Mouse (Mus musculus): ENCODE data around the gene Wdr34. TPM values are rescaled to one million over a fixed set of nuclear protein-coding genes. Genes with fewer than 3 reads are reported as not detected.

Gene Wdr34
- polyA plus RNA-seq (2012; rRNA removed), result 71.2 and 77.7 TPM in 2 replicates

DNA sequence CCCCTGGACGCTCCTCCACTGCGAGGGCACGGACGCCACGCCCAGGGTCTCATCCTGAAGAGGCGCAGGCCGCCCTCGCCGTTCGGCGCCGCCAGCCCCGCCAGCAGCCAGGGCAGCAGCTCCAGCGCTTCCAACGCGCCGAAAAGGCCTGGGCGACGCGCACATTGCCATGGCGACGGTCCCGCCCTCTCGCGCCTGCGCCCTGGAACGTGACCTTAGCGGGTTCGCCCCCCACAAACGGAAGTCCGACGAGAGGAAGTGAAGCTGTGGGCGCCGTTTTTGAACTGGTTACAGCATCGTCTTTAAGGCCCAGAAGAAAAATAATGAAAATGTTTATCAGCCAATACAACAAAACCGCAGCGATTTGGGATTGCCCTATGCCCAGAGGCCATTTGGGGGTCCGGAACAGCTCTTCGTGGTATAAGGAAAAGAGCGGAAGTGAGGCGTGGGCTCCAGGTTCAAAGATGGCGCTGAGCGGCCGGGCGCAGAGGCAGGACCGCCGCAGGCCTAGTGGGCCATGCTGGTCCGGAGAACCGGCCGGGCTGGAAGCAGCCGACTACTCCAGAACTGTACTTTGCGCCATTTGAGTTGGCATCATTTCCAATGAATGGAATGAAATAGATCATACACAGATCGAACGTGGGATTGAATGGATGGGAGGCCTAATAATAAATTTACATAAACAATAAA lies at the start of gene Wdr34:
TSS of gene Wdr34 (minus strand) at position 183 of the 690 bp plus-strand sequence.
- peak; percentile 99 for DNase-seq (ENCODE audit: low read depth)
- TF ChIP-seq CTCF (IDR thresholded peaks at IDR 0.05; ENCODE audit: borderline replicate concordance, extremely low read depth, insufficient read depth, insufficient read length) (no peak), POLR2A (IDR thresholded peaks at IDR 0.05; ENCODE audit: borderline replicate concordance, extremely low read depth, insufficient read depth, insufficient read length, poor library complexity, severe bottlenecking) (peak; percentile 85)

DNA sequence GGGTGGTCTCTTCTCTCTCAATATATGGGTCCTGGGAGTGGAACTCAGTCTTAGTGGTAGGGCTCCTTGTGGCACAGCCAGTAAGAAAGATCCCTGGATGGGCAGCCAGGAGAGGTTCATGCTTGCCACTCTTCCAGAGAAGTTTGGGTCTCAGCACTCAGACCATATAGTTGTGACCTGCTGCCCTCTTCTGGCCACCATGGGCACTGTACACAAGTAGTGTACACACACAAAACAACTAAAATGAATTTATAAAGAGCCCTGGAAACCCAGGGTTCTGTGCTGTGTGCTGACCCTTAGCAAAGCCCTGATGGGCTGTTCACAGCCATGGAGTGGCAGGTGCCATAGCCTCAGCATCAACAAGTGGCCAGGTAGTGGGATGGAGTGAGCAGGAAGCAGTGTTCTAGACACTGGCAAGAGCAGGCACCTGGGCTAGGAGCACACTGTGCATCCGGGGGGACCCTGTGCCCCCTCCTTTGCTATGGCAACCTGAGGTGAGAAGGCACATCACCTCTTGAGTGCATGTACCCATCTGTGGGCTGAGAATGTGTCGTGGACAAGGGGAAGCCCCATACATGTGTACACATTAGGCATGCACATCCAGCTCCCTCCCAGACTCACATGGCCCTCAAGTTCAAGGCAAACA lies 47.3 kb upstream of the Wdr34 start:
- TF ChIP-seq POLR2A (IDR thresholded peaks at IDR 0.05; ENCODE audit: borderline replicate concordance, extremely low read depth, insufficient read depth, insufficient read length, poor library complexity, severe bottlenecking) (no peak), CTCF (IDR thresholded peaks at IDR 0.05; ENCODE audit: borderline replicate concordance, extremely low read depth, insufficient read depth, insufficient read length) (peak; percentile 65)
- peak; percentile 63 for DNase-seq (ENCODE audit: low read depth)

DNA sequence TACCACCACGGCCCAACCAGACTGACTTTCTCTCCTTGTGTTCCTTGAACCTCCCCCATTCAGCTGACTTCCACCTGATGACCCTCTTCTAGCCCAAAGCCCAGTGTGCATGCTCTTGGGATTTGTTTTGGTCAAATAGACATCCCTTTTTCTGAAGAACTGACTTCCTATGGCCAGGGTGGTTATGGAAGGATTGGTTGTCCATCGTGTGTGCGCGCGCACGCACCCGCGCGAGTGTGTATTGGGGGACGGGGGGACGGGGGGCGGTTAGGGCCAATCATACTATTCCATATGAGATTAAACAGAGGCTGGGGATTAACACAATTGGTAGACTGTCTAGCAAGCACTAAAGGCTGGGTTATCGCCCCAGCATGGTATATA lies 45.5 kb upstream of the Wdr34 start:
- peak; percentile 41 for DNase-seq (ENCODE audit: low read depth)
- TF ChIP-seq POLR2A (IDR thresholded peaks at IDR 0.05; ENCODE audit: borderline replicate concordance, extremely low read depth, insufficient read depth, insufficient read length, poor library complexity, severe bottlenecking) (no peak), CTCF (IDR thresholded peaks at IDR 0.05; ENCODE audit: borderline replicate concordance, extremely low read depth, insufficient read depth, insufficient read length) (no peak)

DNA sequence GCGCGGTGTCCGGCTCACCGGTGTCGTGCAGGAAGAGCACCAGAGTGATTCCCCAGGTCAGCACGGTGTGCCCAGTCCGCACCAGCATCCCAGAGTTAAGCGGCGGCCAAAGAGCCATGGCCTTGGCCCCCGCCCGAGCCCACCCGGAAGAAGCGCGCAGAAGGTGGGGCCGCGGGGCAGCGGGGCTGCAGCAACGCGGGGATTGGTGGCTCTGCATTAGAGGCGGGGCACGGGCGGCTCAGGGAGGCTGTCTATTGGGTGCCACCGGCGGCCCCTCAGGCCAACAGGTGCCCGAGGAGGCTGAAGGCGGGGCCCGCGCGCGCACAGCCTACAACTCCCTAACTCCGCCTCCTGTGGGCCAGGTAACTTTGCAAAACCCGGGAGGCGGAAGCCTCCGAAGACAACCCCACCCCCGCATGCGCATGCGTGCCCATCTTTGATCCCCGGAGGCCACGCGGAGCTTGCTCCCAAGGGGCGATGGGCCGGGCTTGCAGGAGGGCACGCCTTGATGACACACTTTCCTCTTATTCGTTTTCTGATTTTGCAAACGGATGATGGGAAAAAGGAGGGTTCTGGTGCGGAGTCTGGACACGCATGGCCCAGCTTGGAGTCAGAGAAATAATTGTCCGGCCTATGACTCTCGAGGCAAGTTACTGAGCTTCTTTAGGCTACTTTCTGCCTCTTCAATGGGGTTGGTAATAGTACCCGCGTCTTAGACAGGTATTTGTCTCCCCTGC lies 45.0 kb upstream of the Wdr34 start, which contains the start of gene Zdhhc12:
TSS of gene Zdhhc12 (minus strand) at position 178 of the 737 bp plus-strand sequence.
- DNase-seq (ENCODE audit: low read depth), result peak; percentile 98
- TF ChIP-seq CTCF (IDR thresholded peaks at IDR 0.05; ENCODE audit: borderline replicate concordance, extremely low read depth, insufficient read depth, insufficient read length) (no peak), POLR2A (IDR thresholded peaks at IDR 0.05; ENCODE audit: borderline replicate concordance, extremely low read depth, insufficient read depth, insufficient read length, poor library complexity, severe bottlenecking) (peak; percentile 35; the same call in 1 of the 2 replicates)

DNA sequence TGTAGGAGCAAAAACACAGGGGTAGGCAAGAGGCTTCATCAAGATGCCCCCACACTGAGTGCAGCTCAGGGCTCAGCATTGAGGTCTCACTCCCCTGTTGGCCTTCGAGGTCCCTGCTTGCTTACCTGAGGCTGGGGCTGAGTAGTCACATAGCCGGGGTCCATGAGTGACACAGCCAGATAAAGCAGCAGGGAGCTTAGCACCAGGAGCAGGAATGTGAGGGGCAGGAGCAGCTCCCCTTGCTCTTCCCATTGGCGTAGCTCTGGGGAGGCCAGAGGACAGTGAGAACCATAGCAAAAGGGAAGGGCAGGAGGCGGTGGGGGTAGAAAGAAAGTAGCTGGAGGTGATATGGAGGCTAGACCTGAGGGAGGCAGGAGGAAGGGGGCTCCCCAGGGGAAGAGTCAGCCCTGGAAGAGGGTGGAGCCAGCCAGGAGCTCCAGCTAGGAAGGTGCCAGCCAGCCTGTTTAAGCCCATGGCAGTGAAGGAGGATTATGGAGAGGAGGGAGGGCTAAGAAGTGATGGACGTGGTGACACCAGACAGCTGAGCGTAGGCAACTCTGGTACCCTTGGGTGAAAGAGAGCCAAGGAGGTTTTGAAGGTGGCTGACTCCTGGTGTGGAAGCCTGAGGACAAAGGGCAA lies 43.7 kb upstream of the Wdr34 start:
- TF ChIP-seq CTCF (IDR thresholded peaks at IDR 0.05; ENCODE audit: borderline replicate concordance, extremely low read depth, insufficient read depth, insufficient read length), result no peak
- TF ChIP-seq POLR2A (IDR thresholded peaks at IDR 0.05; ENCODE audit: borderline replicate concordance, extremely low read depth, insufficient read depth, insufficient read length, poor library complexity, severe bottlenecking), result no peak

DNA sequence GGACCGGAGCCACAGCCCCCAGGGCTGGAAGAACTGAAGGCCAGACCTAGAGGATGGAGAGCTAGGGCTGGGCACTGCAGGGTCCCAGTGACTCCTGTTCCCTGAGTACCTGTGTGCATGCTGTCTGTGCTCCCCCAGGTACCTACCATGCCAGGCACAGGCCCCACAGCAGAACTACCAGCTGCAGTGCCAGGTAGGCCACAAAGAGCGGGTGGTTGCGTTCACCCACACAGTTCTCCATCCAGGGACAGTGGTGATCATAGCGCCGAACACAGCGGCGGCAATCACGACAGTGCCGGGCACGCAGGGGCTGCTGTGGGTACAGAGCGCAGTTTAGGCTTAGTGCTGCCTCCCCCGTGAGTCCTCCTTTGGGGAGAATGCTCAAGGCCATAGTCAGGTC lies 42.8 kb upstream of the Wdr34 start:
- DNase-seq (ENCODE audit: low read depth), result no peak
- TF ChIP-seq CTCF (IDR thresholded peaks at IDR 0.05; ENCODE audit: borderline replicate concordance, extremely low read depth, insufficient read depth, insufficient read length) (no peak), POLR2A (IDR thresholded peaks at IDR 0.05; ENCODE audit: borderline replicate concordance, extremely low read depth, insufficient read depth, insufficient read length, poor library complexity, severe bottlenecking) (no peak)

More for the DNA sequence above, 43.7 kb upstream of the Wdr34 start:
- DNase-seq (ENCODE audit: low read depth), result no peak

DNA sequence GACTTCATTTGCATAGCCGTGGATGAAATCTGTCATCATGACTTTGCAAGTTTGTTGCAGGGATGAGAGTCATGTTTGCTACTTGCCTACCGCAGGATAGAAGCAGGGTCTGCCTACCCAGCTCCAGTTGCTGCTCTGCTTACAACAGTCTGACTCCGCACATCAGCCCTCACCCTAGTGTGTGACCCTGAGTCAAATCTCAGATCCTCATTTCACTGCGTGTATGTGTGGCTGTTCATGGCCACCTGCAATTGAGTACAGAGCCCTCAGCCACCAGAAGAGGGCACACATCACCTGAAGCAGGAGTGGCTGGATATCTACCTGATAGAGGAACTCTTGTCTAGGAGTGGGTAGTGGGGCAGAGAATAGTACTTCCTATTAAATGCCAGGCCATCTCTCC lies 38.6 kb upstream of the Wdr34 start:
- no peak for DNase-seq (ENCODE audit: low read depth)
- no peak for TF ChIP-seq CTCF (IDR thresholded peaks at IDR 0.05; ENCODE audit: borderline replicate concordance, extremely low read depth, insufficient read depth, insufficient read length)

DNA sequence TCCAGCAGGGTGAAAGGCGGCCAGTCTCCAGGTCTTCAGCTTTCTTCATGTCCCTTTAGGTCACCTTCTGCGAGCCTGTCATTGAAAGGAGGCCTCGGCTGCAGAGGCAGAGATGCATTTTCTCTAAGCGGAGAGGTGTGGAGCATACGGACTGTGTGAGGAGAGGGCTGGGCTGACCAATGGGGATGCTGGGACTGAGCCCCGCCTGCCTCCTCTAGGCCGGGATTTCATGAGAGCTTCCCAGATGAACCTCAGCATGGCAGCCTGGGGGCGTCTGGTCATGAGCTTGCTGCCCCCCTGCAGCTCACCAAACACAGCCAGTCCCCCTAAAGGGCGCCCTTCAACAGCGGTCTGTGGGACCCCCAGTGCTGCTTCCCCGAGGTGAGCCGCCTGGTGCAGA lies 36.0 kb upstream of the Wdr34 start:
- no peak for TF ChIP-seq POLR2A (IDR thresholded peaks at IDR 0.05; ENCODE audit: borderline replicate concordance, extremely low read depth, insufficient read depth, insufficient read length, poor library complexity, severe bottlenecking)
- no peak for TF ChIP-seq CTCF (IDR thresholded peaks at IDR 0.05; ENCODE audit: borderline replicate concordance, extremely low read depth, insufficient read depth, insufficient read length)
- no peak for DNase-seq (ENCODE audit: low read depth)

DNA sequence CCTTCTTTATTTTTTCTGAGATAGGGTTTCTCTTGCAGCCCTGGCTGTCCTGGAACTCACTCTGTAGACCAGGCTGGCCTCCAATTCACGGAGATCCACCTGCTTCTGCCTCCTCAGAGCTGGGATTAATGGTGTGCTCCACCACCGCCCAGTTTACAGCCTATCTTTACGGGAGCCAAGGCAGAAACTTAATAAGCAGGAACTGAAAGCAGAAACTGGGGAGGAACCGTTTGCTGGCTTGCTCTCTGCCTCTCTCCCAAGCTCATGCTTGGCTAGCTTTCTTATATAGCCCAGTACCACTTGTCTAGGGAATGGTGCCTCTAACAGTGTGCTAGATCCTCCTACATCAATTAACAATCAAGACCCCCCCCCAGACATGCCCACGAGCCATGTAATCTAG lies 35.4 kb upstream of the Wdr34 start:
- DNase-seq (ENCODE audit: low read depth), result no peak
- TF ChIP-seq POLR2A (IDR thresholded peaks at IDR 0.05; ENCODE audit: borderline replicate concordance, extremely low read depth, insufficient read depth, insufficient read length, poor library complexity, severe bottlenecking) (no peak), CTCF (IDR thresholded peaks at IDR 0.05; ENCODE audit: borderline replicate concordance, extremely low read depth, insufficient read depth, insufficient read length) (no peak)

DNA sequence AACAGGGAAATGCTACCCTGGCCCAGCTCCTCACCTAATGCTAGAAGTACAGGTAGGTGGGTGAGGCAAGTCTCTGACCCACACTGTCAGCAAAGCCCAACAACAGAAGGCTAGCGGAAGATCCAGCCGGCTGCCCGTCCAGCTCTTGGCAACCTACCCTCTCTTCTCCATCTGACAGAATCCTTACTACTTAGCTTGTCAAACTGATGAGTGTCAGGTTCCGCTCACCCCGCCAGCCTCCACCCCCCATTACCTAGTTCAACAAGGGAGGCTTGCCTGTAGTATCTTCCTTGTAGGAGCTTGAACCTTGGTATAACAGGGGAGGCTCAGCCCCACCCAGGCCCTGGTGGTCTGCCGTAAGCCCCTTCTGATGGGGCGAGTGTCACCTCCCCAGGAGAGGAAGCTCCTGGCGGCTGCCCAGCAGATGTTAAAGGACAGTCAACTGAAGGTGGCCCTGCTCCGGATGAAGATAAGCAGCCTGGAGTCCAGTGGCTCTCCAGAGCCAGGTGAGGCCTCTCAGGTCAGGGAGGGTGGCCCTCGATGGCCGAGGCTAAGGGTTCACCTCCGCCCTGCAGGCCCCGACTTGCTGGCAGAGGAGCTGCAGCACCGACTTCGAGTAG lies 31.6 kb upstream of the Wdr34 start:
- TF ChIP-seq POLR2A (IDR thresholded peaks at IDR 0.05; ENCODE audit: borderline replicate concordance, extremely low read depth, insufficient read depth, insufficient read length, poor library complexity, severe bottlenecking) (no peak), CTCF (IDR thresholded peaks at IDR 0.05; ENCODE audit: borderline replicate concordance, extremely low read depth, insufficient read depth, insufficient read length) (no peak)
- DNase-seq (ENCODE audit: low read depth), result no peak

DNA sequence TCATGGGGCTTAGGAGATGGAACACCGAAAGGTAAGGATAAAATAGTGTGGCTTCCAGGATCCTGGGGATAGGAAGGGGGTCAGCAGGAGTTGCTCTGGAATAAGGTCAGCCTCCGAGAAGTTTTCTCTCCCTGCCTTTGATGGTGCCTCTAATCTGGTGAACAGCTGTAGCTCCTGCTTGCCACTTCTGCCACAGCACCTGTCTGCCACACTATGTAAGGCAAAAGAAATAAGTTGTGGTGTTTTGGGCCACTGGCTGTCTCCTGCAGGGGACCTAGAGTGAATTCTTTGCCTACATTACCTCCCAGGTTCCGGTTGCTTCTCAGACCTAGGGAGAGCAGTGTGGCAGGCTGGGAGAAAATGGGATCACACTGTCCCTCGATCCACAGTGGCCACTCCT lies 30.1 kb upstream of the Wdr34 start:
- no peak for DNase-seq (ENCODE audit: low read depth)
- TF ChIP-seq CTCF (IDR thresholded peaks at IDR 0.05; ENCODE audit: borderline replicate concordance, extremely low read depth, insufficient read depth, insufficient read length) (no peak), POLR2A (IDR thresholded peaks at IDR 0.05; ENCODE audit: borderline replicate concordance, extremely low read depth, insufficient read depth, insufficient read length, poor library complexity, severe bottlenecking) (no peak)
